Mouse (Mus musculus): Measurements from ENCODE around the gene Cd3g.

DNA sequence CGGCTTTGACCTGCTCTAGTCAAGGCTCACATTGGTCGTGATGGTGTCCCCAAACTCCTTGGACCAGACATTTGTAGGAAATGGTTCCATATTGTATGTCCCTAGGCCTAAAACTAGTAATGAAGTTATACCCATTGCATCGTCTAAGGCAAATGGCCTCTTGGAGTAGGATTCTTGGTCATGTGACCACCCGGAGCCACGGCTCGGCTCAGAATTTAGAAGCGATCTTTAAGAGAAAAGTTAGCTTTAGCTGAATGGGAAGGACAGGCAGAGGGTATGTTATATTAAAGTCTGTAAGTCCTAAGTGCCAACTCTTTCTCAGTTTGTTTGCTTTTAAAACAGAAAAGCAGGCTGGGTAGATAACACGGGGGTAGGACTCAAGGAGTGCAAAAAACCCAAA lies 1.9 kb upstream of the Cd3g start:
- TF ChIP-seq POLR2A (IDR thresholded peaks at IDR 0.05; ENCODE audit: borderline replicate concordance, extremely low read depth, insufficient read depth, insufficient read length, poor library complexity, severe bottlenecking) (no peak), CTCF (IDR thresholded peaks at IDR 0.05; ENCODE audit: borderline replicate concordance, extremely low read depth, insufficient read depth, insufficient read length) (no peak)
